Mouse (Mus musculus): Measurements from ENCODE around the gene Xrcc1.

GRCm38 (mm10) chr7:24525686-24526420, 20.2 kb upstream of the Xrcc1 start:
- TF ChIP-seq CTCF (IDR thresholded peaks at IDR 0.05; ENCODE audit: insufficient read depth, low read depth, low read length) (no peak), POLR2A (IDR thresholded peaks at IDR 0.05; ENCODE audit: insufficient read depth, low read depth, low read length) (no peak)

Data from olfactory bulb, adult 2 months (tissue).